Mouse (Mus musculus) skeletal muscle tissue, adult 2 months (tissue): ENCODE data around the gene Adamts9.

ENCODE experiments used
- DNase-seq: peaks from one replicate; pipeline ENCODE4 v3.0.0-alpha.2; 2012; ENCODE audit warnings: low read depth, low spot score

The Adamts9 gene

GRCm38 (mm10) chr6:92862599-92862998 is 80.7 kb downstream of the Adamts9 start:
- no peak for DNase-seq

GRCm38 (mm10) chr6:92860285-92860912 is 82.9 kb downstream of the Adamts9 start:
- DNase-seq, result no peak

GRCm38 (mm10) chr6:92858721-92859510 is 84.4 kb downstream of the Adamts9 start:
- DNase-seq, result peak; percentile 65

- DNase-seq, result no peak
Measured at GRCm38 (mm10) chr6:92857761-92858160, 85.5 kb downstream of the Adamts9 start.

GRCm38 (mm10) chr6:92854873-92855272 is 88.4 kb downstream of the Adamts9 start:
- DNase-seq, result no peak

GRCm38 (mm10) chr6:92850250-92850649 is 93.0 kb downstream of the Adamts9 start:
- peak; percentile 90 for DNase-seq

GRCm38 (mm10) chr6:92849208-92849607 is 94.1 kb downstream of the Adamts9 start:
- DNase-seq, result no peak

GRCm38 (mm10) chr6:92846614-92847013 is 96.7 kb downstream of the Adamts9 start:
- no peak for DNase-seq

GRCm38 (mm10) chr6:92845898-92846297 is 97.4 kb downstream of the Adamts9 start:
- no peak for DNase-seq

- DNase-seq, result no peak
Measured at GRCm38 (mm10) chr6:92843474-92843873, 99.8 kb downstream of the Adamts9 start.

GRCm38 (mm10) chr6:92842000-92842399 is 101.3 kb downstream of the Adamts9 start:
- DNase-seq, result no peak

GRCm38 (mm10) chr6:92831106-92831505 is 112.2 kb downstream of the Adamts9 start:
- DNase-seq, result peak; percentile 17

- no peak for DNase-seq
Measured at GRCm38 (mm10) chr6:92829148-92829547, 114.1 kb downstream of the Adamts9 start.

GRCm38 (mm10) chr6:92827360-92827759 is 115.9 kb downstream of the Adamts9 start:
- DNase-seq, result no peak

GRCm38 (mm10) chr6:92826561-92826960 is 116.7 kb downstream of the Adamts9 start:
- no peak for DNase-seq

- DNase-seq, result no peak
Measured at GRCm38 (mm10) chr6:92823991-92824390, 119.3 kb downstream of the Adamts9 start.

- no peak for DNase-seq
Measured at GRCm38 (mm10) chr6:92822006-92822405, 121.3 kb downstream of the Adamts9 start.

GRCm38 (mm10) chr6:92821606-92822005 is 121.7 kb downstream of the Adamts9 start:
- DNase-seq, result no peak

- no peak for DNase-seq
Measured at GRCm38 (mm10) chr6:92817661-92818060, 125.6 kb downstream of the Adamts9 start.

GRCm38 (mm10) chr6:92816311-92816751 is 127.0 kb downstream of the Adamts9 start, which contains the start of gene A730049H05Rik:
TSS of gene A730049H05Rik (plus strand) at chr6:92816478.
- DNase-seq, result no peak

GRCm38 (mm10) chr6:92812702-92813370 is 130.5 kb downstream of the Adamts9 start:
- DNase-seq, result peak; percentile 48

GRCm38 (mm10) chr6:92811566-92811965 is 131.7 kb downstream of the Adamts9 start:
- DNase-seq, result no peak
